Mouse (Mus musculus): Measurements from ENCODE around the gene Cldn10.

DNA sequence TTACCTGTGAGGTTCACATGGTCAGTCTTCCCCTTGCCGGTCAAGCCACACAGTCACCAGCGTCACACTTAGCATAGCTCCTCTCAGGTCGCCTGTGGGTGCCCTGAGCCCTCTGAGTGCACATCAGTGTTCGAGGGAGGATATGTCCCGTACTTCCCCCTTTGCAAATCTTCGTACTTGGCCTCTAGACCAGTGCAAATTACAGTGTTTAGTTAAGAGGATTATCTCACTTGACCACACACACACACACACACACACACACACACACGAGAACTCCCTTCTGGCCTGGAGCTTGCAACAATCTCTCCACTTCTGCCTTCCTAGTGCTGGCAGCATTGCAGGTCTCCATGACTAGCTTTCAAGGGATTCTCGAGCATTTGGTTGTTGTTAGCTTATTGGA lies 38.6 kb downstream of the Cldn10 start:
- TF ChIP-seq CTCF (IDR thresholded peaks at IDR 0.05; ENCODE audit: low read depth, low read length) (no peak), POLR2A (IDR thresholded peaks at IDR 0.05; ENCODE audit: extremely low read depth, insufficient read depth, low read length) (no peak)

All from liver, adult 2 months (tissue).